Mouse (Mus musculus) stomach, embryonic 14.5 days (tissue): ENCODE results near the gene Fkbp9. TPM values are rescaled to one million over a fixed set of nuclear protein-coding genes. Genes with fewer than 3 reads are reported as not detected.

Experiments
- polyA plus RNA-seq: library from polyadenylated mRNA; unstranded; fragments of >200 nt; fragmentation: Nextera tagmentation; extraction: Ambion mirVana; gene quantifications from 2 replicates; pipeline ENCODE4 v1.2.1, GENCODE M21; 2014

Fkbp9 gene
- polyA plus RNA-seq, 1 experiment from 2014 or later, result 149 TPM

Other genes with a start within 250 kb of the Fkbp9 start
- gene Lsm5, start 127.3 kb upstream of the Fkbp9 start, polyA plus RNA-seq, result 145 and 150 TPM in 2 replicates
- gene Avl9, start 117.2 kb upstream of the Fkbp9 start, polyA plus RNA-seq, result 24.3 and 26.5 TPM in 2 replicates
- 31.7 and 34.4 TPM in 2 replicates for gene Kbtbd2, start 34.2 kb upstream of the Fkbp9 start, polyA plus RNA-seq
- gene Nt5c3, start 91.9 kb downstream of the Fkbp9 start, polyA plus RNA-seq, result 75.1 and 80.5 TPM in 2 replicates
- gene Vmn1r4, start 92.0 kb downstream of the Fkbp9 start, polyA plus RNA-seq, result 0.43 TPM in 1 of 2 replicates, not detected in the other
- gene Vmn1r5, start 138.2 kb downstream of the Fkbp9 start, polyA plus RNA-seq, result not detected in 2 replicates
- gene Vmn1r6, start 165.2 kb downstream of the Fkbp9 start, polyA plus RNA-seq, result not detected in 2 replicates
- gene Vmn1r7, start 193.3 kb downstream of the Fkbp9 start, polyA plus RNA-seq, result not detected in 2 replicates
- not detected in 2 replicates for gene Vmn1r8, start 200.2 kb downstream of the Fkbp9 start, polyA plus RNA-seq
- not detected in 2 replicates for gene Vmn1r9, start 234.7 kb downstream of the Fkbp9 start, polyA plus RNA-seq